Mouse (Mus musculus) forebrain, embryonic 16.5 days (tissue): ENCODE results near the gene BC005624. TPM values are rescaled to one million over a fixed set of nuclear protein-coding genes. Genes with fewer than 3 reads are reported as not detected.

Experiments
- ATAC-seq: fragments of 200-750 bp; cut with Nextera tagmentation; 2 replicates; pipeline ENCODE4 v1.8.0; 2017; ENCODE audit warnings: mild to moderate bottlenecking, moderate library complexity
- H3K27ac ChIP-seq: fragments of 300-500 bp; sonication (generic); 2 replicates; pipeline ENCODE4 v1.5.1; 2014; ENCODE audit warnings: low read length, control low read depth
- H3K27me3 ChIP-seq: fragments of 300-500 bp; sonication (generic); replicated peaks from 2 replicates; pipeline ENCODE4 v1.6.1; 2014; ENCODE audit warnings: low read length; ENCODE audit not compliant: control insufficient read depth, insufficient read depth
- H3K36me3 ChIP-seq: fragments of 300-500 bp; sonication (generic); 2 replicates; pipeline ENCODE4 v1.6.1; 2014; ENCODE audit not compliant: control insufficient read depth, insufficient read depth
- H3K4me1 ChIP-seq: fragments of 300-500 bp; sonication (generic); replicated peaks from 2 replicates; pipeline ENCODE4 v1.6.1; 2014; ENCODE audit warnings: low read length; ENCODE audit not compliant: control insufficient read depth, insufficient read depth
- H3K4me2 ChIP-seq: fragments of 300-500 bp; sonication (generic); 2 replicates; pipeline ENCODE4 v1.6.1; 2014; ENCODE audit warnings: mild to moderate bottlenecking, low read length, control low read depth
- H3K4me3 ChIP-seq: fragments of 300-500 bp; sonication (generic); replicated peaks from 2 replicates; pipeline ENCODE4 v1.5.1; 2014; ENCODE audit warnings: mild to moderate bottlenecking, low read length, control low read depth
- H3K9ac ChIP-seq: fragments of 300-500 bp; sonication (generic); replicated peaks from 2 replicates; pipeline ENCODE4 v1.6.1; 2014; ENCODE audit warnings: low read depth, low read length, control low read depth
- H3K9me3 ChIP-seq: fragments of 300-500 bp; sonication (generic); 2 replicates; pipeline ENCODE4 v1.6.1; 2016; ENCODE audit warnings: low read length; ENCODE audit not compliant: control insufficient read depth
- WGBS: fragments of 180-500 bp; shearing (Covaris S2); extraction: QIAGEN DNeasy Blood & Tissue Kit; methylation state at CpG from one replicate; pipeline ENCODE4 v1.1.7; 2014; 5-methylcytosine and 5-hydroxymethylcytosine counted together
- polyA plus RNA-seq: library from polyadenylated mRNA; unstranded; fragments of >200 nt; fragmentation: Nextera tagmentation; extraction: Ambion mirVana; gene quantifications from 2 replicates; pipeline ENCODE4 v1.2.1, GENCODE M21; 2015

The BC005624 gene
- polyA plus RNA-seq, 1 experiment from 2014 or later, result 93.5 TPM

DNA sequence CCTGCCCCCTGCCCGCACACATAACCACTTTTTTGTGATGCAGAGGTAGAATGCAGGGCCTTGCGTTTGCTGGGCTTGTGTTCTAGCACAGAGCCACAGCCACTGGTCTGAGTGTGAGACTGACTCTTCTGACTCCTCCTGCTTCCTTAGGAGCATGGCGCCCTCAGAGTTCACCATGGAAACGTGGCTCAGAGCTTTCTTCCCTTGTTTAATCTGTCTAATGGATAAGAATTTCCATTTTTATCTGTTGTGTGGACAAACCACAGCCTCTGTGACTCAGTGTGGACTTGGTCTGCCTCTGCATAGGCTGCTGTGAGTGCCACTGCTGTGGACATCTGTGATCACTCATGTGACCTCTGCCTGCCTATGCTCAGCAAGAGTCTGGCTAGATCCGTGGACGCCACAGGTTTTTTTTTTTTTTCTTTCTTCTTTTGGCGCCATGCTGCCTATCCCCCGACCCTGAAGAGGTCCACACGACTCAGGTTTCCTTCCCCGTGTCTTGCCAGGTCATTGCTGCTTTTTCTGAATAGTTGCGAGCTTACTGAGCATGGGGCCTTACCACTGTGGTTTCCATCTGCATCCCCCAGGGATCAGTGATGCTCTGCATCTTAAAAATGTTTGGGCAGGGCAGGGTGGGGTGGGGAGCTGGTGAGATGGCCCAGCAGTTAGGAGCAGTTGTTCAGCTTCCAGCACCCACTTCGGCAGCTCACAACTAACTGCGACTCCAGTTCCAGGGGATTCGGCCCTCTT lies 31.5 kb upstream of the BC005624 start:
- H3K4me1 ChIP-seq, result no peaks in the 10 kb centered on the region
- ATAC-seq, result no peak
- no peak overlapping the region for H3K4me2 ChIP-seq
- peaks cover 9% of the 10 kb centered on the region; the same call in 1 of the 2 replicates for H3K36me3 ChIP-seq
- whole genome bisulfite sequencing, result 75% methylated on average over 14 of the region's 14 CpGs
- H3K4me3 ChIP-seq, result no peak overlapping the region
- H3K9ac ChIP-seq, result no peak overlapping the region
- no peaks in the 10 kb centered on the region for H3K9me3 ChIP-seq
- H3K27ac ChIP-seq, result no peak overlapping the region
- H3K27me3 ChIP-seq, result no peaks in the 10 kb centered on the region

DNA sequence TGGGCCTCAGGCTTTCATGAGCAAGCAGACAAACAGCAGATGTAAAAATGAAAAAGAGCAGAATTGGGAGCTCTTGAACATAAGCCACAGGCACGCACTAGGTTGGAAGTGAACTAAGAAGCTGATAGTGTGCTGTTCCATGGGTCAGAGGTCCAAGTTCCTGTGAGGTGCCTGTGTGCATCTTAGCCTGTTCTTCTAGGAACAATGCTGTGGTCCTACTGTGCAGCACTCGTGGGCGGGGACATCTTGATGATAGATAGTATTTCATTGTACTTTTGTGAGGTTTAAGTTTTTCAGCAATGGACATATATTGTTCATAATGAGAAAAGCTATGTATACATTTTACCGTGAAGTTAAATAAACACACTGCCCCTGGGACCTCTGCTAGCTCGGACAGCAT lies 25.2 kb upstream of the BC005624 start:
- peaks cover 19% of the 10 kb centered on the region for H3K36me3 ChIP-seq
- no peak overlapping the region for H3K4me2 ChIP-seq
- no peak overlapping the region for H3K4me3 ChIP-seq
- no peaks in the 10 kb centered on the region for H3K27me3 ChIP-seq
- 93% methylated on average over 5 of the region's 5 CpGs for WGBS
- H3K27ac ChIP-seq, result no peak overlapping the region
- H3K4me1 ChIP-seq, result no peaks in the 10 kb centered on the region
- H3K9me3 ChIP-seq, result no peaks in the 10 kb centered on the region
- no peak overlapping the region for H3K9ac ChIP-seq
- ATAC-seq, result no peak

GRCm38 (mm10) chr2:31006434-31006833 lies 24.4 kb upstream of the BC005624 start:
- H3K27me3 ChIP-seq, result no peaks in the 10 kb centered on the region
- no peaks in the 10 kb centered on the region for H3K9me3 ChIP-seq
- H3K27ac ChIP-seq, result no peak overlapping the region
- peaks cover 17% of the 10 kb centered on the region for H3K36me3 ChIP-seq
- 83% methylated on average over 5 of the region's 5 CpGs for WGBS
- H3K4me3 ChIP-seq, result no peak overlapping the region
- no peaks in the 10 kb centered on the region for H3K4me1 ChIP-seq
- no peak overlapping the region for H3K4me2 ChIP-seq
- no peak for ATAC-seq
- H3K9ac ChIP-seq, result no peak overlapping the region

- WGBS, result 75% methylated on average over 2 of the region's 2 CpGs
- H3K4me3 ChIP-seq, result no peak overlapping the region
- H3K9ac ChIP-seq, result no peak overlapping the region
- no peak overlapping the region for H3K27ac ChIP-seq
- H3K36me3 ChIP-seq, result peaks cover 15% of the 10 kb centered on the region
- H3K4me1 ChIP-seq, result no peaks in the 10 kb centered on the region
- H3K9me3 ChIP-seq, result no peaks in the 10 kb centered on the region
- no peaks in the 10 kb centered on the region for H3K27me3 ChIP-seq
- H3K4me2 ChIP-seq, result no peak overlapping the region
- ATAC-seq, result no peak
Measured at GRCm38 (mm10) chr2:31005453-31005852, 23.5 kb upstream of the BC005624 start.

DNA sequence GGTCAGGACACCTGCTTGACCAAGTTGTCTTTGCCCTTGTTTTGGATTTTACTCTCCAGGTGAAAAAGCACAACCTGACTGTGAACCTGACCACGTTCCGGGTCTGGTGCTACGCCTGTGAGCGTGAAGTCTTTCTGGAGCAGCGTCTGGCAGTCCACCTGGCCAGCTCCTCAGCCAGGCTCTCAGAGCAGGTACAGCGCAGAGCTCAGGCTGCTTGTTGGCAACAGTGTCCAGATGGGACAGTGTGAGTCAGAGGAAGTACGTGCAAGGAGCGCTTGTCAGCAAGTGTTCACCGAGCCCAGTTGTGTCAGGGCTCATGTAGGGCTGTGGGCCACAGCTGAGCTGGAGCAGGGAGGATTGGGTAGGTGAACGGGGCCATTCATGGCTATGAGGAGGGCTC lies 20.9 kb upstream of the BC005624 start:
- H3K4me1 ChIP-seq, result no peaks in the 10 kb centered on the region
- no peaks in the 10 kb centered on the region for H3K9me3 ChIP-seq
- H3K36me3 ChIP-seq, result peaks cover 14% of the 10 kb centered on the region
- no peak for ATAC-seq
- no peak overlapping the region for H3K27ac ChIP-seq
- WGBS, result 93% methylated on average over 10 of the region's 10 CpGs
- no peak overlapping the region for H3K4me2 ChIP-seq
- no peaks in the 10 kb centered on the region for H3K27me3 ChIP-seq
- no peak overlapping the region for H3K4me3 ChIP-seq
- no peak overlapping the region for H3K9ac ChIP-seq

GRCm38 (mm10) chr2:30998443-30999260 lies 16.7 kb upstream of the BC005624 start:
- WGBS, result 64% methylated on average over 8 of the region's 8 CpGs
- H3K9me3 ChIP-seq, result no peaks in the 10 kb centered on the region
- no peaks in the 10 kb centered on the region; the same call in 1 of the 2 replicates for H3K36me3 ChIP-seq
- H3K27ac ChIP-seq, result no peak overlapping the region
- H3K9ac ChIP-seq, result no peak overlapping the region
- no peak overlapping the region for H3K4me3 ChIP-seq
- no peak for ATAC-seq
- no peaks in the 10 kb centered on the region for H3K27me3 ChIP-seq
- H3K4me1 ChIP-seq, result no peaks in the 10 kb centered on the region
- H3K4me2 ChIP-seq, result no peak overlapping the region

GRCm38 (mm10) chr2:30995432-30995996 lies 13.5 kb upstream of the BC005624 start:
- no peaks in the 10 kb centered on the region for H3K9me3 ChIP-seq
- WGBS, result 77% methylated on average over 11 of the region's 11 CpGs
- H3K4me3 ChIP-seq, result no peak overlapping the region
- no peak overlapping the region for H3K4me2 ChIP-seq
- no peaks in the 10 kb centered on the region for H3K36me3 ChIP-seq
- H3K9ac ChIP-seq, result no peak overlapping the region
- H3K27ac ChIP-seq, result no peak overlapping the region
- H3K4me1 ChIP-seq, result no peaks in the 10 kb centered on the region
- ATAC-seq, result no peak
- no peaks in the 10 kb centered on the region for H3K27me3 ChIP-seq

DNA sequence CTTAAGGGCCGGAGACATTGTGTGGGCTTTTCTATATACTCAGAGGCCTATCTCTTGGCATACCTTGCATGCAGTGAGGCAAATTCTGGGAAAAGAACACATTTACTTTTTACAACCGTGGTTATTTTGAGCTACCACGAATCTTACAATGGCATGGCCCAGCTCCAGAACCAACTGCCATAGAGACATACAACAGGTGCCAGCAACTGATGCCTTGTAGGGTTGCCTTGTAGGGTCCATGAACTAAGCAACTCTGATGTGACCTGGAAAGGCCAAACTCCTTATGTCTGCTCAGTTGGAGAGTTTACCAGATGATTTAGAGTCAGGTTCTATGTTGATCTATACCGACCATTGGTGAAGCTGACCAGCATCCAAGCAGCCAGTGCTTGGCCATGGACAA lies 12.9 kb upstream of the BC005624 start:
- no peak for ATAC-seq
- Histone ChIP-seq H3K4me1 (no peaks in the 10 kb centered on the region), H3K27me3 (no peaks in the 10 kb centered on the region), H3K36me3 (no peaks in the 10 kb centered on the region), H3K4me2 (no peak overlapping the region), H3K27ac (no peak overlapping the region), H3K9me3 (no peaks in the 10 kb centered on the region), H3K9ac (no peak overlapping the region), H3K4me3 (no peak overlapping the region)
- 95% methylated on average over 4 of the region's 4 CpGs for WGBS

GRCm38 (mm10) chr2:30990221-30990620 lies 8.2 kb upstream of the BC005624 start:
- Histone ChIP-seq H3K9me3 (no peaks in the 10 kb centered on the region), H3K27me3 (no peaks in the 10 kb centered on the region), H3K9ac (no peak overlapping the region), H3K36me3 (no peaks in the 10 kb centered on the region), H3K4me1 (peaks cover 3% of the 10 kb centered on the region; the same call in 1 of the 2 replicates), H3K27ac (no peak overlapping the region), H3K4me3 (no peak overlapping the region), H3K4me2 (no peak overlapping the region)
- 90% methylated on average over 9 of the region's 9 CpGs for WGBS
- ATAC-seq, result no peak
